Mouse (Mus musculus): Measurements from ENCODE around the gene Prpf40b. TPM values are rescaled to one million over a fixed set of nuclear protein-coding genes. Genes with fewer than 3 reads are reported as not detected.
A peak's percentile ranks its signal among the peaks of the same experiment; 100 is the strongest.

Gene Prpf40b
- total and polyA plus RNA-seq, 2 experiments from 2014 or later, result 97.9 to 107 TPM

- no peaks in the 10 kb centered on the region for H3K27me3 ChIP-seq (ENCODE audit: insufficient read depth, low read length)
- ATAC-seq (ENCODE audit: low FRiP score), result no peak
- no peaks in the 10 kb centered on the region for H3K36me3 ChIP-seq (ENCODE audit: insufficient read depth, low read length)
- no peak overlapping the region for H3K4me2 ChIP-seq (ENCODE audit: low read depth, low read length, poor library complexity, severe bottlenecking)
- no peaks in the 10 kb centered on the region; the same call in none of the 2 replicates for H3K4me1 ChIP-seq (ENCODE audit: insufficient read depth, low read length)
- no peak overlapping the region for H3K27ac ChIP-seq (ENCODE audit: low read depth, low read length)
- H3K9me3 ChIP-seq (ENCODE audit: low read length), result no peaks in the 10 kb centered on the region
- no peak overlapping the region for H3K9ac ChIP-seq (replicated peaks; ENCODE audit: low read length, poor library complexity, severe bottlenecking)
- no peak for TF ChIP-seq CTCF (IDR thresholded peaks at IDR 0.05)
- no peak overlapping the region for H3K4me3 ChIP-seq (ENCODE audit: low read depth, low read length)
- no peak for DNase-seq (ENCODE audit: low spot score)
- 86% methylated on average over 2 of the region's 2 CpGs for WGBS
Observed at GRCm38 (mm10) chr15:99338916-99339315, 44.0 kb downstream of the Prpf40b start.

DNA sequence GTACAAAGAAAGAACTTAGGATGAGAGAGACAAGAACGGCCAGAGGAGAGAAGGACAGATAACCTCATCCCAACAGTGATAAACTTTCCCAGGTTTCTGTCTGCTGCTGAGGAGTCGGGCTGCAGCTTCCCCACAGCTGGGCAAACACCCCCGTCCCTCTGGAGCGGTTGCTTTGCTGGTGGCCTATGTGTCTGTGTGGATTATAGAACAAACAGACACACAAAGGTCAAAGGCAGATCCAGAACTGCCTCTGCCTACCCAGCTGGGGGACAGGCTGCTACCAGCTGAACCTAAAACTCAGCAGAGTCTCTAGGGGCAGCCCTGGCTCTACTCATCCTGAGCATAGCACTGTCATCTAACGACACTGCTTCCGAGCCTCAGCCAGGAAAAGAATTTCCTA, 44.8 kb downstream of the Prpf40b start:
- 54% methylated on average over 6 of the region's 6 CpGs for WGBS
- Histone ChIP-seq H3K27me3 (ENCODE audit: insufficient read depth, low read length) (no peaks in the 10 kb centered on the region), H3K9me3 (ENCODE audit: low read length) (no peaks in the 10 kb centered on the region), H3K4me1 (ENCODE audit: insufficient read depth, low read length) (no peaks in the 10 kb centered on the region; the same call in none of the 2 replicates), H3K4me3 (ENCODE audit: low read depth, low read length) (no peak overlapping the region), H3K36me3 (ENCODE audit: insufficient read depth, low read length) (no peaks in the 10 kb centered on the region), H3K27ac (ENCODE audit: low read depth, low read length) (no peak overlapping the region), H3K4me2 (ENCODE audit: low read depth, low read length, poor library complexity, severe bottlenecking) (no peak overlapping the region), H3K9ac (replicated peaks; ENCODE audit: low read length, poor library complexity, severe bottlenecking) (no peak overlapping the region)
- no peak for ATAC-seq (ENCODE audit: low FRiP score)
- no peak for DNase-seq (ENCODE audit: low spot score)
- no peak for TF ChIP-seq CTCF (IDR thresholded peaks at IDR 0.05)

DNA sequence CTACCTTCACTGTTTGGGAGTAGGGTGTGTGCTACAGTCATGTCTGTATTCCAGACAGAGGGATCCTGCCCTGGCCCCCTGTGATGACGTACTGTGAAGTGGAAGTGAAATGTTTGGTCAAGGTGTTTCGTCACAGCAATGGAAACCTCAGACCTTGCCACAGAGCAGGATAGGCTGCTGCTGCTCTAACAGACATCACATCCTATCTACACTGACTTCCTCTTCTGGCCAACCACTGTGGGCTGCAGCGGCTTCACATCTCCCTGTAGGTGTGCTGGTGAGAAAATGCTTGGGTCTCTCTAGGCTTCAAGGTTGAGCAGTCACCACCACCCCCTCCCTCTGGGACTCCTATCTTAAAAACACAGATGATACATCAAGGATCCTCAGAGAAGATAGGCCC, 46.2 kb downstream of the Prpf40b start:
- ATAC-seq (ENCODE audit: low FRiP score) (no peak), DNase-seq (ENCODE audit: low spot score) (no peak)
- Histone ChIP-seq H3K27me3 (ENCODE audit: insufficient read depth, low read length) (no peaks in the 10 kb centered on the region), H3K4me2 (ENCODE audit: low read depth, low read length, poor library complexity, severe bottlenecking) (no peak overlapping the region), H3K4me3 (ENCODE audit: low read depth, low read length) (no peak overlapping the region), H3K4me1 (ENCODE audit: insufficient read depth, low read length) (no peaks in the 10 kb centered on the region; the same call in none of the 2 replicates), H3K9me3 (ENCODE audit: low read length) (no peaks in the 10 kb centered on the region), H3K36me3 (ENCODE audit: insufficient read depth, low read length) (no peaks in the 10 kb centered on the region), H3K9ac (replicated peaks; ENCODE audit: low read length, poor library complexity, severe bottlenecking) (no peak overlapping the region), H3K27ac (ENCODE audit: low read depth, low read length) (no peak overlapping the region)
- TF ChIP-seq CTCF (IDR thresholded peaks at IDR 0.05), result no peak
- WGBS, result 94% methylated on average over 3 of the region's 3 CpGs

DNA sequence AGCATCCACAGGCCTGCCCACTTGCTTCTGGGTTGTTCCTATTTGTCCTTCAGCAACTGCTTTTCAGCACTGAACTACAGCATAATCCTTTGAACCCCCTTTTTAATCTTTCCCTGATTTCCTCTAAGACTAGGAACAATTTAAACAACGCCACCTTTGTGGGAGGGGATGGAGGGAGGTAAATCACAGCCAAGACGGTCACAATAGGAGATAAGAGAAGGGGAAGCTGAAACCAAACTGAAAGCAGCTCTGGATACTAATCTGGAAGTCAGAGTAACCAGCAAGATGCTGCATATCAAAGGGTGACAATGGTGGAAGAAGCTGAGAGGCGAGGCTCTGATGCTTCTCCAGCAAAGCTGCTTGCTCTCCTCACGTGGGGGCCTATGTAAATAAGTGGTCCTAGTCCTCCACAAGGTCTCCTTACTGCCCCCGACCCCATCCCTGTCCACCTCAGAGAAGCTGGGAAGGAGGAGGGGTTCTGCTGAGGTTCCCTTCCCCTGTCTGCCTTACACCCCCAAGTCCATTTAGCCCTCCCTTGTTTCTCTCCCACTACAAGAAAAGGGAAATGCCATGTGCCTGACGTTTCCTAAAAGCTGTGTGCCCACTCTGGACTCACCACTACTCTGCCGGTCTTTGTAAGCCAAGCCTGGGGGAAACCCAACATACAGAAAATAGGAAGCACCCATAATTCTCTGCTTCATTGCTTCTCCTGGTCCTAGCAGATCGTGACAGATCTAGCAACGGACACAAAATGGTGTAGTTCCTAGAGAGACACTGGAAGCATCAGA, 47.5 kb downstream of the Prpf40b start:
- DNase-seq (ENCODE audit: low spot score) (no peak), ATAC-seq (ENCODE audit: low FRiP score) (no peak)
- no peaks in the 10 kb centered on the region for H3K27me3 ChIP-seq (ENCODE audit: insufficient read depth, low read length)
- no peak for TF ChIP-seq CTCF (IDR thresholded peaks at IDR 0.05)
- H3K4me2 ChIP-seq (ENCODE audit: low read depth, low read length, poor library complexity, severe bottlenecking), result no peak overlapping the region
- H3K4me3 ChIP-seq (ENCODE audit: low read depth, low read length), result no peak overlapping the region
- H3K9ac ChIP-seq (replicated peaks; ENCODE audit: low read length, poor library complexity, severe bottlenecking), result no peak overlapping the region
- 55% methylated on average over 9 of the region's 9 CpGs for WGBS
- H3K27ac ChIP-seq (ENCODE audit: low read depth, low read length), result no peak overlapping the region
- H3K4me1 ChIP-seq (ENCODE audit: insufficient read depth, low read length), result no peaks in the 10 kb centered on the region; the same call in none of the 2 replicates
- H3K36me3 ChIP-seq (ENCODE audit: insufficient read depth, low read length), result no peaks in the 10 kb centered on the region
- H3K9me3 ChIP-seq (ENCODE audit: low read length), result no peaks in the 10 kb centered on the region

DNA sequence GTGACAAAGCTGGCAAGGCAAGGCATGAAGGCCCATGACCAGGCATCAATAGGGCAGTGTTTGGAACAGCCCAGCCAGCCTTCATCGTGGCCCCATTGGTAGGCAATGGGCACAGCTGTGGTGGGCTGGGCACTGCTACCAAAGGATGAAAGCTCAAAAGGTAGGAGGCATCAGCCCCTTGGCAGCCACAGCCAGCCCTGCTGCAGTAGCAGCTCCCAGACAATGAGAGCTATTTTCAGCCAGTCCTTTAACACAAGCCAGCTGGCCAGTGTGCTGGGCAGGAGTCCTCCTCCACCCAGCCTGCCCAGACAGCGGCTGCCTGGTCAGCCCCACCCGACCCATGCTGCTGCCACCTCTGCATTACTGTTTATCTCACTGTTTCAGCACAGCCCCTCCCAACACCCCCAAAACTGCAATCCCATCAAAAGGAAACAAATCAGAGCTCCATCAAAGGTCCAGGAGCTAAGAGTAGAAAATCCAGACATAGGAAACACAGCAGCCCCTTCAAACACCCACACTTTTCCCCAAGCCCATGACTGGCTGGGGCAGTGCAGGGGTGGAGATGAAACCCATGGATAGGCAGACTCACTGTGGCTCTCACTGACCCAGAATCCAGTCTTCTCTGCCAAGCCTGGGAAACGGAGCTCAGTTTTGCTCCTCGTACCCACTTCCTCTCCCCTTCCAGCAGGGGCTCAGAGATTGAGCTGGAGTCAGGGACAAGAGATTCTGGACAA, 48.7 kb downstream of the Prpf40b start:
- no peaks in the 10 kb centered on the region; the same call in none of the 2 replicates for H3K4me1 ChIP-seq (ENCODE audit: insufficient read depth, low read length)
- WGBS, result 48% methylated on average over 5 of the region's 5 CpGs
- H3K36me3 ChIP-seq (ENCODE audit: insufficient read depth, low read length), result no peaks in the 10 kb centered on the region
- H3K27ac ChIP-seq (ENCODE audit: low read depth, low read length), result 0 out of 2 replicates have a peak overlapping the region, but pooled peaks have one; percentile 18
- TF ChIP-seq CTCF (IDR thresholded peaks at IDR 0.05), result no peak
- DNase-seq (ENCODE audit: low spot score) (peak; percentile 81), ATAC-seq (ENCODE audit: low FRiP score) (peak; percentile 69)
- H3K4me2 ChIP-seq (ENCODE audit: low read depth, low read length, poor library complexity, severe bottlenecking), result no peak overlapping the region
- no peak overlapping the region for H3K4me3 ChIP-seq (ENCODE audit: low read depth, low read length)
- no peaks in the 10 kb centered on the region for H3K9me3 ChIP-seq (ENCODE audit: low read length)
- no peak overlapping the region for H3K9ac ChIP-seq (replicated peaks; ENCODE audit: low read length, poor library complexity, severe bottlenecking)
- no peaks in the 10 kb centered on the region for H3K27me3 ChIP-seq (ENCODE audit: insufficient read depth, low read length)

All from midbrain, postnatal 0 days (tissue).